Mouse (Mus musculus): ENCODE measurements around the gene Cntnap1.

GRCm38 (mm10) chr11:101179306-101179705 is 9.0 kb downstream of the Cntnap1 start:
- no peak for TF ChIP-seq POLR2A (IDR thresholded peaks at IDR 0.05; ENCODE audit: borderline replicate concordance, control insufficient read depth, low read depth, low read length)
- TF ChIP-seq CTCF (IDR thresholded peaks at IDR 0.05; ENCODE audit: control insufficient read depth, insufficient read depth, low read length): no peak
